Mouse (Mus musculus) gastrocnemius, postnatal 25 days (tissue): ENCODE data around the gene Cbx5. TPM values are rescaled to one million over a fixed set of nuclear protein-coding genes. Genes with fewer than 3 reads are reported as not detected.

Experiments used
- DNase-seq: peaks from one replicate; pipeline ENCODE4 v3.0.0; 2022
- microRNA-seq, 2 experiments: library from miRNA; unstranded; fragments of <30 nt; microRNA quantifications; one replicate each; pipeline ENCODE4 v1.2.0; 2021; ENCODE audit warnings: borderline replicate concordance in 2 of 2
- total RNA-seq, 2 experiments: library from RNA; stranded (reverse); gene quantifications; 1 replicate in 1 of 2; 2 replicates in 1 of 2; pipeline ENCODE4 v1.2.3; 2021

The Cbx5 gene
- total RNA-seq, 2 experiments from 2014 or later = 29.0 to 29.6 TPM

DNA sequence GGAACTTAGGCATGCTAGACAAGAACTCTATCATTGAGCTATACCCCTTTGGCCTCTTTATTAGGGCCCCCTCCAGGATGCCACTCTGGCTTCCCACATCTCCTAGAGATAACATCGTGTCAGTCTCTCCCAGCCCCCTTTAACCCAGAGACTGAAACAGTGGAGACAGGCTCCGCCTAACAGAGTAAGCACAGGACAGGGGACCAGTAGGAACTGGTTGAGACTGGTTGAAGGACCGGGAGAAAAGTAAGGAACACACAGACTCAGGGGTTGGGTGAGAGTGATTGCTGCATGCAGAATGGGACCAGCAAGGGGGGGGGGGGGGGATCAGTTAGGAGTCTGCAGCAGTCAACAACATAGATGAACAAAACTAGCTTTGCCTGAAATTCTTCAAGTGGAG lies 95.4 kb downstream of the Cbx5 start:
- DNase-seq = no peak

Small RNAs within 50 kb of the gene (microRNA-seq; reads per million reads assigned to microRNA genes)
- gene Mir148b = 77.4 to 127 reads per million in 2 experiments

Other genes with a start within 250 kb of the Cbx5 start
- gene Hoxc8, start 249.2 kb downstream of the Cbx5 start, total RNA-seq = 1 to 10 TPM; 1.3 to 1.6 TPM
- gene Hoxc6, start 241.6 kb downstream of the Cbx5 start, total RNA-seq = 1 to 10 TPM; 5.3 to 8.1 TPM
- gene Hoxc4, start 220.9 kb downstream of the Cbx5 start, total RNA-seq = 1 to 10 TPM; 3.8 to 4.1 TPM
- gene Smug1, start 72.7 kb downstream of the Cbx5 start, total RNA-seq = 10 to 100 TPM in 1 of 2 experiments, 1 to 10 TPM in 1; 9.4 to 11.7 TPM
- 10 to 100 TPM; 82.8 to 89.0 TPM for gene Hnrnpa1, start 616 bp upstream of the Cbx5 start, total RNA-seq
- not detected for gene Nfe2, start 18.6 kb upstream of the Cbx5 start, total RNA-seq
- gene Copz1, start 32.9 kb upstream of the Cbx5 start, total RNA-seq = 10 to 100 TPM; 31.4 to 32.3 TPM
- not detected for gene Gpr84, start 70.8 kb upstream of the Cbx5 start, total RNA-seq
- gene Zfp385a, start 100.3 kb upstream of the Cbx5 start, total RNA-seq = 10 to 100 TPM; 17.0 to 77.5 TPM
- 10 to 100 TPM in 1 of 2 experiments, 1 to 10 TPM in 1; 9.5 to 15.2 TPM for gene Itga5, start 126.9 kb upstream of the Cbx5 start, total RNA-seq
- gene Gtsf1, start 190.7 kb upstream of the Cbx5 start, total RNA-seq = not detected
- not detected for gene Gtsf2, start 208.7 kb upstream of the Cbx5 start, total RNA-seq
- gene Nckap1l, start 214.0 kb upstream of the Cbx5 start, total RNA-seq = 1 to 10 TPM; 1.2 to 1.3 TPM